Mouse (Mus musculus) cerebellum, postnatal 36 days (tissue): ENCODE measurements around the gene Olfr15.
"Not testable (repeated sequence)": the region's sequence is repeated elsewhere in the genome, so short reads cannot be mapped to it uniquely, and the experiment has no call there.

Source experiments
- DNase-seq, 2 experiments: peaks; one replicate each; pipeline ENCODE4 v3.0.0; 2021 to 2022; ENCODE audit warnings: mixed read lengths in 2 of 2

Gene Olfr15

GRCm38 (mm10) chr16:3830588-3831109, at the start of gene Olfr15:
Gene Olfr15, plus strand, starts transcription at chr16:3830878.
- DNase-seq, result no peak

- no peak for DNase-seq
Measured at GRCm38 (mm10) chr16:3781237-3781636, 49.4 kb upstream of the Olfr15 start.

GRCm38 (mm10) chr16:3788394-3788793, 42.3 kb upstream of the Olfr15 start:
- no peak for DNase-seq

- no peak for DNase-seq
Measured at GRCm38 (mm10) chr16:3808176-3808575, 22.5 kb upstream of the Olfr15 start.

- not testable (repeated sequence) for DNase-seq
Measured at GRCm38 (mm10) chr16:3814667-3815066, 16.0 kb upstream of the Olfr15 start.

- DNase-seq, result no peak
Measured at GRCm38 (mm10) chr16:3820202-3820601, 10.5 kb upstream of the Olfr15 start.

GRCm38 (mm10) chr16:3828021-3828420, 2.7 kb upstream of the Olfr15 start:
- DNase-seq, result no peak

- no peak for DNase-seq
Measured at GRCm38 (mm10) chr16:3829727-3830126, 951 bp upstream of the Olfr15 start.

- DNase-seq, result no peak
Measured at GRCm38 (mm10) chr16:3835461-3835860, 4.8 kb downstream of the Olfr15 start.

GRCm38 (mm10) chr16:3839157-3839885, 8.6 kb downstream of the Olfr15 start:
- DNase-seq, result no peak

GRCm38 (mm10) chr16:3842989-3843388, 12.3 kb downstream of the Olfr15 start:
- no peak for DNase-seq

GRCm38 (mm10) chr16:3843796-3844195, 13.1 kb downstream of the Olfr15 start:
- DNase-seq, result no peak

- DNase-seq, result peak; percentile 92
Measured at GRCm38 (mm10) chr16:3846711-3847518, 16.2 kb downstream of the Olfr15 start, which contains the start of gene Zfp174. Gene Zfp174, plus strand, starts transcription at chr16:3847268.

GRCm38 (mm10) chr16:3847871-3848270, 17.2 kb downstream of the Olfr15 start:
- no peak for DNase-seq

GRCm38 (mm10) chr16:3848416-3848815, 17.7 kb downstream of the Olfr15 start:
- DNase-seq, result no peak

- not testable (repeated sequence) for DNase-seq
Measured at GRCm38 (mm10) chr16:3851301-3851700, 20.6 kb downstream of the Olfr15 start.

GRCm38 (mm10) chr16:3852586-3852985, 21.9 kb downstream of the Olfr15 start:
- DNase-seq, result no peak

- no peak for DNase-seq
Measured at GRCm38 (mm10) chr16:3854437-3855182, 23.9 kb downstream of the Olfr15 start.

GRCm38 (mm10) chr16:3855776-3856175, 25.1 kb downstream of the Olfr15 start:
- no peak for DNase-seq

GRCm38 (mm10) chr16:3859254-3859653, 28.6 kb downstream of the Olfr15 start:
- DNase-seq, result no peak

GRCm38 (mm10) chr16:3871815-3872214, 41.1 kb downstream of the Olfr15 start:
- DNase-seq, result no peak

- DNase-seq, result peak; percentile 82 to 88
Measured at GRCm38 (mm10) chr16:3872216-3873047, 41.8 kb downstream of the Olfr15 start, which contains the start of gene Naa60. Gene Naa60, plus strand, starts transcription at chr16:3872375.
